Mouse (Mus musculus) cerebellum, adult 8-10 months (tissue): Measurements from ENCODE around the gene Gm7358.
A peak's percentile ranks its signal among the peaks of the same experiment; 100 is the strongest.
"Not testable (repeated sequence)": the region's sequence is repeated elsewhere in the genome, so short reads cannot be mapped to it uniquely, and the experiment has no call there.

Experiments used
- DNase-seq: peaks from one replicate; pipeline ENCODE4 v3.0.0; 2022

Gm7358 gene

GRCm38 (mm10) chr17:14059431-14059830 is at the start of gene Gm7358:
Gm7358 (minus strand) TSS chr17:14059531.
- not testable (repeated sequence) for DNase-seq

GRCm38 (mm10) chr17:14103018-14103417 is 43.7 kb upstream of the Gm7358 start:
- DNase-seq, result not testable (repeated sequence)

GRCm38 (mm10) chr17:14101446-14101980 is 42.2 kb upstream of the Gm7358 start:
- DNase-seq, result peak; percentile 6

- DNase-seq, result not testable (repeated sequence)
Observed at GRCm38 (mm10) chr17:14099886-14100285, 40.6 kb upstream of the Gm7358 start.

GRCm38 (mm10) chr17:14094165-14094564 is 34.8 kb upstream of the Gm7358 start:
- DNase-seq, result not testable (repeated sequence)

DNA sequence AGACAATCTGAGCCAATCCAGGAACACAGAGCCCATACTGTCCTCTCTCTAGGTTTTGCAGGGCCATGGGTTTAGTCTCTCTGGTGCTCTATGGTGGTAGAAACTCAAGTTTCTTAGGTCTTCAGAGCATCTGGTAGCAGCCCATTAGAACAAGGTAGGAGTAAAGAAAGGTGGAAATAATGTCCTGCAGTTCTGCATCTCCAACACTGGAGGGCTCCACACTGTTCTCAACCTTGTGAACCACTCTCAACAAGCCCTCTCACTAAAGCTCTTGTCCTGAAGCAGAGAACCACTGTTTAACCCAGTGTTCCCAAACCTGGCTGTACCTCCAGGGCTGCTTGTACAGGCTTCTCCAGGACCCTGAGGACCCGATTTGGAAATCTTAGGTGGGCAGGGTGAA is 27.3 kb upstream of the Gm7358 start:
- not testable (repeated sequence) for DNase-seq

DNA sequence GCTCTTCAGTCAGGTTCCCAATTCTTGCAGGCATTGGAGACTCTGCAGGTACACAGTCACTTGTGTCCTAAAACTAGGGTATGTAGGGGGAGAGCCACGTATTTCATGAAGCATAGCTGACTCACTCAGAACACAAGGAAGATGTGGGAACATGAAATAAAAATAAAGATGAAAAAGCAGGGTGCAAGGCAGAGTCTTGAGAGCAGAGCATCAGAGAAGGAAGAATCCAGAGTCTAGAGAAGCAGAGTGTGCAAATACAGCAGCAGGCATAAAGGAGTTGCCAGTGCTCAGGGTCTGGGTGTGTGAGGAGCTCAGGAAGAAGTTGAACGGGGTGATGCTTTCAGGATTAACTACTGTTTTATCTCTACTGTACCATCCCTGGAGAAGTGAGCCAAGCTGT is 17.5 kb downstream of the Gm7358 start:
- not testable (repeated sequence) for DNase-seq

DNA sequence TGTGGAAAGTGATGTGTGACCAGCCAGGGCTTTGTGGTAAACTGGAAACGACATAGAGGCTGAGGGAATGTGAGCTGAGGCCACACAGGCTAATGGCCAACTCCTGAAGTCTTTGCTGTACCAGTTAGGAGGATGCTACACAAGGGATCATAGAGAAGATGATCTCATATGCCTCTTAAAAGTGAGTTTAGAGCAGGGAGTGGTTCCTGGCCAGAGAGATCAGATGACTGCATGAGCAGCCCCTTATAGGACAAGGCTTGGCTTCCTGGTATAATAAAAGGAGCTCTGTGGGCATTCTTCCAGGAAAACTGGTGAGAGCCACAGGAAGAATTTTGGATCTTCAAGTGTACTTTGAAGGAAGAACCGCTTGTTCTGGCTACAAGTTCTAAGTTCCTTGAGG is 22.3 kb downstream of the Gm7358 start:
- not testable (repeated sequence) for DNase-seq

DNA sequence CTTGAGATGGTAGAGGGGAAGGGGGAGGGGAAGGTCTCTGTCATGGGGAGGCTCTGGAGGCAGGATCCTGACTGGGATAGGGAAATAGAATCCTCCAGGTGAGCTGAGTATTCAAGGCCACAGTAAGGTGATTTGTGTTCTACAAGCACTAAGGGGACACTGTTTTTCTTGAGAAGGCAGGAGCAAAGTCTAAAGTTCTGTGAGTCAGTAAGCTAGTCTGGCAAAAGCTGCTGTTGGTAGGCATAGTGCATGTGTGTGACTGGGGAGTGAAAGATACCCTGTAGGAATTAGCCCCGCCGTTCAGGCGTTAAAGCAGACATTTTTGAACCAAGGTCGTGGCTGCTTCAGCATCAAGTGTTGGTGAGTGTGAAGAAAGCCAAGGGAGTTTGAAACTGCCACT is 23.2 kb downstream of the Gm7358 start:
- not testable (repeated sequence) for DNase-seq
